10 mouse cellular contexts compared by ENCODE assay signal in genomic region chr16:34605679-34606078, GRCm38 (mm10). TPM values are rescaled to one million over a fixed set of nuclear protein-coding genes. Genes with fewer than 3 reads are reported as not detected.
A peak's percentile ranks its signal among the peaks of the same experiment; 100 is the strongest.
DNase-seq lines count a peak whose midpoint lies in the region; ATAC-seq and TF ChIP-seq lines count a peak whose summit lies in the region.
"Had no signal": no experiment of that assay in that cellular context is flagged by ENCODE, and none has a peak within 500 bp of the region (broad histone marks: within the 10 kb centered on the region; RNA-seq: fewer than 3 reads in every experiment).

No protein-coding gene starts in this region.

- no peak overlapping the region for H3K4me2 ChIP-seq in heart, embryonic 11.5 days
- no peak overlapping the region for H3K4me2 ChIP-seq in embryonic facial prominence, embryonic 11.5 days (ENCODE audit: low read depth, low read length)
- H3K4me2 ChIP-seq in neural tube, embryonic 11.5 days (ENCODE audit: low read depth), result no peak overlapping the region

- in situ Hi-C loops in Patski (cut with MboI; ENCODE audit: low pct_unique_long_range_greater_than_20kb), result no loop called here

- H3K4me3 ChIP-seq in heart, embryonic 11.5 days (ENCODE audit: low read depth, low read length), result no peak overlapping the region
- no peak overlapping the region for H3K4me3 ChIP-seq in embryonic facial prominence, embryonic 11.5 days (ENCODE audit: low read depth, low read length)
- no peak overlapping the region for H3K4me3 ChIP-seq in neural tube, embryonic 11.5 days (ENCODE audit: low read depth, low read length)

- H3K27me3 ChIP-seq in heart, embryonic 11.5 days (ENCODE audit: control insufficient read depth, insufficient read depth, low read length), result no peaks in the 10 kb centered on the region
- no peaks in the 10 kb centered on the region for H3K27me3 ChIP-seq in Patski
- H3K27me3 ChIP-seq in embryonic facial prominence, embryonic 11.5 days (ENCODE audit: control insufficient read depth, insufficient read depth, low read length), result no peaks in the 10 kb centered on the region
- no peaks in the 10 kb centered on the region for H3K27me3 ChIP-seq in neural tube, embryonic 11.5 days (ENCODE audit: control insufficient read depth, insufficient read depth, low read length)

- no peak for ATAC-seq in heart, embryonic 11.5 days (replicated peaks; ENCODE audit: insufficient number of reproducible peaks, low FRiP score, low TSS enrichment)
- no peak for ATAC-seq in Patski
- ATAC-seq in embryonic facial prominence, embryonic 11.5 days (replicated peaks; ENCODE audit: insufficient number of reproducible peaks, low FRiP score, low TSS enrichment, low read depth), result no peak
- no peak for ATAC-seq in neural tube, embryonic 11.5 days (ENCODE audit: insufficient read depth, low FRiP score, low TSS enrichment)

- 29% methylated on average over 3 of the region's 3 CpGs for WGBS in heart, embryonic 11.5 days (ENCODE audit: insufficient replicate concordance)
- WGBS in embryonic facial prominence, embryonic 11.5 days, result 32% methylated on average over 3 of the region's 3 CpGs
- 38% methylated on average over 3 of the region's 3 CpGs for WGBS in neural tube, embryonic 11.5 days

- CTCF ChIA-PET in Patski (lab: Charles Lee), result interaction anchor here (1.1 kb wide), 1 partner anchor 73 kb away, joined by 3 read pairs; no protein-coding TSS in a partner anchor

- POLR2A ChIA-PET in Patski (lab: Charles Lee), result no interaction called here

- H3K4me1 ChIP-seq in heart, embryonic 11.5 days (ENCODE audit: control insufficient read depth, insufficient read depth, low read length), result no peaks in the 10 kb centered on the region
- H3K4me1 ChIP-seq in embryonic facial prominence, embryonic 11.5 days (ENCODE audit: control insufficient read depth, insufficient read depth, low read length), result no peaks in the 10 kb centered on the region
- H3K4me1 ChIP-seq in neural tube, embryonic 11.5 days (ENCODE audit: control insufficient read depth, insufficient read depth, low read length), result no peaks in the 10 kb centered on the region

- H3K27ac ChIP-seq in heart, embryonic 11.5 days (ENCODE audit: low read depth, low read length), result no peak overlapping the region
- H3K27ac ChIP-seq in embryonic facial prominence, embryonic 11.5 days (replicated peaks; ENCODE audit: low read depth, low read length), result no peak overlapping the region
- no peak overlapping the region for H3K27ac ChIP-seq in neural tube, embryonic 11.5 days (ENCODE audit: low read depth, low read length)

- no peak overlapping the region for H3K9ac ChIP-seq in heart, embryonic 11.5 days (ENCODE audit: low read depth, low read length)
- no peak overlapping the region for H3K9ac ChIP-seq in embryonic facial prominence, embryonic 11.5 days (replicated peaks; ENCODE audit: low read length)
- H3K9ac ChIP-seq in neural tube, embryonic 11.5 days (ENCODE audit: low read length), result no peak overlapping the region

- DNase-seq in heart, adult 18-20 months, result peak; percentile 51 to 54
- no peak for DNase-seq in Patski (ENCODE audit: low read depth, low spot score)
- DNase-seq in embryonic facial prominence, embryonic 11.5 days (ENCODE audit: low spot score), result peak; percentile 32
- DNase-seq in kidney, adult 9 months, result peak; percentile 64
- DNase-seq in neural tube, embryonic 11.5 days (ENCODE audit: low spot score), result peak; percentile 30
- DNase-seq in right cerebral cortex, postnatal 4 days, result no peak
- no peak for DNase-seq in right cerebral cortex, postnatal 36 days (ENCODE audit: low spot score in 2 of 2)

- peak; percentile 70 for TF ChIP-seq CTCF in Patski (IDR thresholded peaks at IDR 0.05)

- no peaks in the 10 kb centered on the region for H3K9me3 ChIP-seq in heart, embryonic 11.5 days (replicated peaks; ENCODE audit: control insufficient read depth, low read length)
- H3K9me3 ChIP-seq in embryonic facial prominence, embryonic 11.5 days (replicated peaks; ENCODE audit: control insufficient read depth, low read length), result no peaks in the 10 kb centered on the region
- no peaks in the 10 kb centered on the region for H3K9me3 ChIP-seq in neural tube, embryonic 11.5 days (ENCODE audit: control insufficient read depth, low read length)

- no peaks in the 10 kb centered on the region for H3K36me3 ChIP-seq in heart, embryonic 11.5 days (ENCODE audit: control insufficient read depth, insufficient read depth, low read length)
- no peaks in the 10 kb centered on the region for H3K36me3 ChIP-seq in embryonic facial prominence, embryonic 11.5 days (replicated peaks; ENCODE audit: control insufficient read depth, insufficient read depth, low read depth, low read length)
- H3K36me3 ChIP-seq in neural tube, embryonic 11.5 days (ENCODE audit: control insufficient read depth, insufficient read depth, low read length), result no peaks in the 10 kb centered on the region

RNA-seq across cellular contexts. Expression of gene Kalrn, which starts 32.3 kb away (rescaled TPM):
- 10 to 100 TPM; 20.9 to 21.2 TPM for total RNA-seq in heart, adult 18-20 months (2021)
- 23.0 and 23.6 TPM in 2 replicates for polyA plus RNA-seq in heart, embryonic 11.5 days (2014; fragmentation: Nextera tagmentation; extraction: Ambion mirVana)
- 25.1 TPM for polyA plus RNA-seq in Patski (2021)
- 12.0 and 13.4 TPM in 2 replicates for polyA plus RNA-seq in embryonic facial prominence, embryonic 11.5 days (2014; fragmentation: Nextera tagmentation; extraction: Ambion mirVana)
- polyA plus RNA-seq in neural tube, embryonic 11.5 days (2014; fragmentation: Nextera tagmentation; extraction: Ambion mirVana), result 17.3 and 17.6 TPM in 2 replicates

RNA-seq across cellular contexts. Expression of gene Ropn1, which starts 44.0 kb away (rescaled TPM):
- total RNA-seq in heart, adult 18-20 months (2021), result not detected
- polyA plus RNA-seq in heart, embryonic 11.5 days (2014; fragmentation: Nextera tagmentation; extraction: Ambion mirVana), result 0.44 and 0.56 TPM in 2 replicates
- not detected for polyA plus RNA-seq in Patski (2021)
- not detected in 2 replicates for polyA plus RNA-seq in embryonic facial prominence, embryonic 11.5 days (2014; fragmentation: Nextera tagmentation; extraction: Ambion mirVana)
- not detected in 2 replicates for polyA plus RNA-seq in neural tube, embryonic 11.5 days (2014; fragmentation: Nextera tagmentation; extraction: Ambion mirVana)
- total RNA-seq: gastrocnemius, postnatal 4 days; MEL had no signal

Comparison
In these comparisons a context has a peak if more than half of its experiments do, and no peak if none do; other contexts are left out.
1. DNase-seq: peak in heart, adult 18-20 months (2 of 2), embryonic facial prominence, embryonic 11.5 days (single experiment), kidney, adult 9 months (single experiment) and neural tube, embryonic 11.5 days (single experiment); none in Patski (single experiment), right cerebral cortex, postnatal 4 days (single experiment) and right cerebral cortex, postnatal 36 days (0 of 2).